Mouse (Mus musculus): ENCODE data around the gene Tpx2.

Tpx2 gene

GRCm38 (mm10) chr2:152820369-152820768, 27.4 kb upstream of the Tpx2 start:
- peak; percentile 99 for DNase-seq (ENCODE audit: inconsistent ontology term)

- DNase-seq (ENCODE audit: inconsistent ontology term) = peak; percentile 87
Measured at GRCm38 (mm10) chr2:152821023-152821422, 26.7 kb upstream of the Tpx2 start.

GRCm38 (mm10) chr2:152821566-152821965, 26.2 kb upstream of the Tpx2 start:
- no peak for DNase-seq (ENCODE audit: inconsistent ontology term)

GRCm38 (mm10) chr2:152823770-152824169, 24.0 kb upstream of the Tpx2 start:
- no peak for DNase-seq (ENCODE audit: inconsistent ontology term)

GRCm38 (mm10) chr2:152824438-152825167, 23.2 kb upstream of the Tpx2 start:
- DNase-seq (ENCODE audit: inconsistent ontology term) = no peak

- DNase-seq (ENCODE audit: inconsistent ontology term) = no peak
Measured at GRCm38 (mm10) chr2:152825168-152825697, 22.5 kb upstream of the Tpx2 start.

GRCm38 (mm10) chr2:152825713-152826112, 22.1 kb upstream of the Tpx2 start:
- DNase-seq (ENCODE audit: inconsistent ontology term) = no peak

GRCm38 (mm10) chr2:152826481-152826880, 21.3 kb upstream of the Tpx2 start:
- DNase-seq (ENCODE audit: inconsistent ontology term) = no peak

- DNase-seq (ENCODE audit: inconsistent ontology term) = peak; percentile 48
Measured at GRCm38 (mm10) chr2:152827321-152828010, 20.3 kb upstream of the Tpx2 start.

- DNase-seq (ENCODE audit: inconsistent ontology term) = peak; percentile 74
Measured at GRCm38 (mm10) chr2:152828011-152828370, 19.8 kb upstream of the Tpx2 start.

GRCm38 (mm10) chr2:152828532-152828931, 19.2 kb upstream of the Tpx2 start:
- DNase-seq (ENCODE audit: inconsistent ontology term) = peak; percentile 37

- DNase-seq (ENCODE audit: inconsistent ontology term) = no peak
Measured at GRCm38 (mm10) chr2:152829367-152829881, 18.3 kb upstream of the Tpx2 start.

- peak; percentile 96 for DNase-seq (ENCODE audit: inconsistent ontology term)
Measured at GRCm38 (mm10) chr2:152830021-152830921, 17.5 kb upstream of the Tpx2 start.

- peak; percentile 99 for DNase-seq (ENCODE audit: inconsistent ontology term)
Measured at GRCm38 (mm10) chr2:152831019-152831878, 16.5 kb upstream of the Tpx2 start, which contains the start of gene Bcl2l1. Gene Bcl2l1 (minus strand): TSS chr2:152831728.

GRCm38 (mm10) chr2:152839256-152839655, 8.5 kb upstream of the Tpx2 start:
- DNase-seq (ENCODE audit: inconsistent ontology term) = no peak

GRCm38 (mm10) chr2:152842741-152843140, 5.0 kb upstream of the Tpx2 start:
- no peak for DNase-seq (ENCODE audit: inconsistent ontology term)

GRCm38 (mm10) chr2:152847057-152847814, 528 bp upstream of the Tpx2 start:
- no peak for DNase-seq (ENCODE audit: inconsistent ontology term)

GRCm38 (mm10) chr2:152848466-152848865, 702 bp downstream of the Tpx2 start:
- no peak for DNase-seq (ENCODE audit: inconsistent ontology term)

- DNase-seq (ENCODE audit: inconsistent ontology term) = no peak
Measured at GRCm38 (mm10) chr2:152859501-152859900, 11.7 kb downstream of the Tpx2 start.

- no peak for DNase-seq (ENCODE audit: inconsistent ontology term)
Measured at GRCm38 (mm10) chr2:152861891-152862290, 14.1 kb downstream of the Tpx2 start.

Data from Muller cell, postnatal 12 days (primary cell).